Mouse (Mus musculus) thymus, postnatal 36 days (tissue): ENCODE data around the gene Pyroxd1.

ENCODE experiments used
- DNase-seq, 2 experiments: peaks; one replicate each; pipeline ENCODE4 v3.0.0; 2022; ENCODE audit warnings: mixed read lengths in 2 of 2

Gene Pyroxd1

GRCm38 (mm10) chr6:142378576-142379330, 33.3 kb downstream of the Pyroxd1 start:
- DNase-seq: no peak

- DNase-seq: no peak
These were observed 34.5 kb downstream of the Pyroxd1 start for GRCm38 (mm10) chr6:142379961-142380360.

- no peak for DNase-seq
These were observed 36.2 kb downstream of the Pyroxd1 start for GRCm38 (mm10) chr6:142381615-142382014.

GRCm38 (mm10) chr6:142384521-142384920, 39.1 kb downstream of the Pyroxd1 start:
- no peak for DNase-seq

GRCm38 (mm10) chr6:142386285-142387010, 41.0 kb downstream of the Pyroxd1 start:
- no peak for DNase-seq

- peak; percentile 97 for DNase-seq
These were observed 41.7 kb downstream of the Pyroxd1 start, which contains the start of the genes Recql and Golt1b for GRCm38 (mm10) chr6:142387011-142387754. Gene Recql (minus strand): TSS chr6:142387087. Gene Golt1b (plus strand): TSS chr6:142387221.

GRCm38 (mm10) chr6:142387755-142388271, 42.4 kb downstream of the Pyroxd1 start:
- DNase-seq: no peak

GRCm38 (mm10) chr6:142389101-142389500, 43.6 kb downstream of the Pyroxd1 start:
- DNase-seq: no peak

- no peak for DNase-seq
These were observed 46.9 kb downstream of the Pyroxd1 start for GRCm38 (mm10) chr6:142392312-142392711.

- DNase-seq: no peak
These were observed 49.2 kb downstream of the Pyroxd1 start for GRCm38 (mm10) chr6:142394669-142395068.

- DNase-seq: no peak
These were observed 50.3 kb downstream of the Pyroxd1 start for GRCm38 (mm10) chr6:142395756-142396155.

GRCm38 (mm10) chr6:142411140-142411539, 65.7 kb downstream of the Pyroxd1 start:
- DNase-seq: no peak
